Mouse (Mus musculus) neural tube, embryonic 12.5 days (tissue): ENCODE measurements around the gene Ly75. TPM values are rescaled to one million over a fixed set of nuclear protein-coding genes. Genes with fewer than 3 reads are reported as not detected.

ENCODE experiments used
- ATAC-seq: fragments of 200-750 bp; cut with Nextera tagmentation; 2 replicates; pipeline ENCODE4 v1.8.0; 2017; ENCODE audit warnings: low read depth, mild to moderate bottlenecking, moderate TSS enrichment, moderate library complexity; ENCODE audit not compliant: low FRiP score
- H3K27ac ChIP-seq: fragments of 300-500 bp; sonication (generic); 2 replicates; pipeline ENCODE4 v1.5.1; 2016
- H3K27me3 ChIP-seq: fragments of 300-500 bp; sonication (generic); replicated peaks from 2 replicates; pipeline ENCODE4 v1.6.1; 2016; ENCODE audit warnings: mild to moderate bottlenecking
- H3K36me3 ChIP-seq: fragments of 300-500 bp; sonication (generic); 2 replicates; pipeline ENCODE4 v1.6.1; 2016; ENCODE audit warnings: mild to moderate bottlenecking
- H3K4me1 ChIP-seq: fragments of 300-500 bp; sonication (generic); 2 replicates; pipeline ENCODE4 v1.6.1; 2016
- H3K4me2 ChIP-seq: fragments of 300-500 bp; sonication (generic); replicated peaks from 2 replicates; pipeline ENCODE4 v1.6.1; 2016; ENCODE audit warnings: mild to moderate bottlenecking
- H3K4me3 ChIP-seq: fragments of 300-500 bp; sonication (generic); 2 replicates; pipeline ENCODE4 v1.5.1; 2016
- H3K9ac ChIP-seq: fragments of 300-500 bp; sonication (generic); 2 replicates; pipeline ENCODE4 v1.6.1; 2016; ENCODE audit warnings: mild to moderate bottlenecking
- H3K9me3 ChIP-seq: fragments of 300-500 bp; sonication (generic); 2 replicates; pipeline ENCODE4 v1.6.1; 2016; ENCODE audit warnings: mild to moderate bottlenecking
- WGBS: fragments of 180-500 bp; shearing (Covaris S2); methylation state at CpG from one replicate; pipeline ENCODE4 v1.1.7; 2016; 5-methylcytosine and 5-hydroxymethylcytosine counted together
- polyA plus RNA-seq: library from polyadenylated mRNA; unstranded; fragments of >200 nt; fragmentation: Nextera tagmentation; extraction: Ambion mirVana; gene quantifications from 2 replicates; pipeline ENCODE4 v1.2.1, GENCODE M21; 2016

Ly75 gene
- polyA plus RNA-seq = 1.5 and 1.6 TPM in 2 replicates

GRCm38 (mm10) chr2:60382858-60383669, at the start of gene Ly75:
TSS of gene Ly75 (minus strand) at chr2:60383303.
- peak; percentile 99 for ATAC-seq
- Histone ChIP-seq H3K9ac (peak within 1 kb of the TSS; percentile 62), H3K27ac (no peak within 1 kb of the TSS), H3K27me3 (peaks cover 18% of the 10 kb centered on the region), H3K36me3 (no peaks in the 10 kb centered on the region), H3K4me3 (peak within 1 kb of the TSS; percentile 54), H3K4me1 (peaks cover 8% of the 10 kb centered on the region; the same call in 1 of the 2 replicates), H3K4me2 (peak within 1 kb of the TSS; percentile 91), H3K9me3 (no peaks in the 10 kb centered on the region)
- WGBS = 1% methylated on average over 46 of the region's 46 CpGs

- 72% methylated on average over 8 of the region's 8 CpGs for WGBS
- Histone ChIP-seq H3K27me3 (no peaks in the 10 kb centered on the region), H3K36me3 (no peaks in the 10 kb centered on the region), H3K9me3 (no peaks in the 10 kb centered on the region), H3K9ac (no peak overlapping the region), H3K4me1 (no peaks in the 10 kb centered on the region), H3K4me3 (no peak overlapping the region), H3K27ac (no peak overlapping the region), H3K4me2 (no peak overlapping the region)
- ATAC-seq = no peak
Measured at GRCm38 (mm10) chr2:60430315-60431021, 47.4 kb upstream of the Ly75 start.

GRCm38 (mm10) chr2:60418075-60418474, 35.0 kb upstream of the Ly75 start:
- no peaks in the 10 kb centered on the region for H3K36me3 ChIP-seq
- no peak overlapping the region for H3K27ac ChIP-seq
- WGBS = 10% methylated on average over 6 of the region's 6 CpGs
- H3K9me3 ChIP-seq = no peaks in the 10 kb centered on the region
- H3K9ac ChIP-seq = no peak overlapping the region
- no peak overlapping the region for H3K4me3 ChIP-seq
- ATAC-seq = peak; percentile 68
- H3K4me1 ChIP-seq = no peaks in the 10 kb centered on the region
- no peak overlapping the region for H3K4me2 ChIP-seq
- no peaks in the 10 kb centered on the region for H3K27me3 ChIP-seq

DNA sequence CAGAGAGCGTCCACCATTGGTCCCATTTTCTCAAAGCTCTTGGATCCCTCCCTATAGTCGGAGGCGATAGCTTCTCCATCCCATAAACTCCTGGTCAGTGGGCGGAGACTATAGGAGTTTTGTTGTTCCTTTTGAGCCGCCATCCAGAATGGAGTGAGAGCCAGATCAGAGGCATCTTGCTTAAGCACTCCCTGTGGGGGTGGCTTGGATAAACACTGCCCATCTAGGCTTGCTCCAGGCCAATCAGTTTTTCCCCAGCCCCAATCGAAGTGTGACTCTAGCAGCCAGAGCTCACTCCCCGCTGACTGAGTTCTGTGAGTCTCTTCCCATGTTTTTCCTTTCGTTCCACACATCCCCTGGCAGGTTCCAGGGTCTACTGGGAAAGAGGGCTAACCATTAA, 31.2 kb upstream of the Ly75 start:
- no peaks in the 10 kb centered on the region for H3K27me3 ChIP-seq
- H3K4me1 ChIP-seq = no peaks in the 10 kb centered on the region
- no peak overlapping the region for H3K9ac ChIP-seq
- WGBS = 42% methylated on average over 8 of the region's 8 CpGs
- no peak for ATAC-seq
- no peak overlapping the region for H3K27ac ChIP-seq
- no peak overlapping the region for H3K4me2 ChIP-seq
- H3K9me3 ChIP-seq = no peaks in the 10 kb centered on the region
- no peak overlapping the region for H3K4me3 ChIP-seq
- no peaks in the 10 kb centered on the region for H3K36me3 ChIP-seq

DNA sequence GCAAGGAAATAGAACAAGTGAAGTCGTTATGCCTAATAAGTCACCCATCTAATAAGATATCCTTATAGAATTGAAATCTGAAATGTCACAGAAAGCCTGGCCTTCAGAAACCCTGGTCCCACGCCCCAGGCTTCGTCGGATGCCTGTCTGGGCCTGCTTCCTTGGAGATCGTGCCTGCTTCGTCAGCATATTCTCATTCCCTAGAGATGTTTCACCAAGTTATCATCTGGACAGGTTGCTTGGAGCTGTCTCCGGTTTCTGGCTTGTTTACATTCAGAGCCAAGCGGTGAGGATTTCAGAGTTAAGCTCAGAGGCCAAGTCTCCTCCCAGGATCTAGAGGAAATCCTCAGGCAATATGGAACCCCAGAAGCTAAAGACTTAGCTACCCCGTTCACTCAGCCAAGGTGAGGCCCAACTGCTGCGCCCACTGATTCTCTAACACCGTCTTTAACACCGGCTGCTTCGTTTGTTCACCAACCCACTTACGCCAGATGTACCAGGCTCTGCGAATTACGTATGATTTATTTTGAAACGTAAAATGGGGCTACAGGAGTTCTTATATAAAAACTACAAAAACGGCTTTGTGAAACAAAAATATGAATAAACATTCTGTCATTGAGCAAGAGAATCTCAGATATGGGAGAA, 30.0 kb upstream of the Ly75 start:
- Histone ChIP-seq H3K27me3 (no peaks in the 10 kb centered on the region), H3K4me2 (no peak overlapping the region), H3K27ac (no peak overlapping the region), H3K4me3 (no peak overlapping the region), H3K9ac (no peak overlapping the region), H3K4me1 (no peaks in the 10 kb centered on the region), H3K9me3 (no peaks in the 10 kb centered on the region), H3K36me3 (no peaks in the 10 kb centered on the region)
- 90% methylated on average over 18 of the region's 18 CpGs for WGBS
- no peak for ATAC-seq

DNA sequence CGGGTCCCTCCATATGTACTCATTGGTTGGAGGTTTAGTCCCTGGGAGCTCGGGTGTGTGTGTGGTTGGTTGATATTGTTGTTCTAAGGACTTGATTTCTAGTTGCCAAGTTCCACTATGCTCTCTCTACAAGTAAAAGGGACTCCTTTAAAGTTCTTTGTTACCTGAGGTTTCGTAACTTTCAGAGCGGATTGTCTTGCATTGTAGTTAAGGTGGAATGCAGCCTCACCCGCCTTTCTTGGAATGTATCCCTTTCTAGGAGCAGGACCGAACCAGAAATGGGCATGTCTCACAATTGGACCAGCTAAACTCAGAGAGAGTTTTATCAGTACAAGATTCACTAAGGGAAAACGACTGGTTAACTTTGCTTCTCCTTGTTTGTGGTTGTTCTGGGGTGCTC, 28.1 kb upstream of the Ly75 start:
- H3K36me3 ChIP-seq = no peaks in the 10 kb centered on the region
- no peak overlapping the region for H3K27ac ChIP-seq
- no peak overlapping the region for H3K9ac ChIP-seq
- H3K27me3 ChIP-seq = no peaks in the 10 kb centered on the region
- 84% methylated on average over 7 of the region's 7 CpGs for WGBS
- no peak for ATAC-seq
- no peak overlapping the region for H3K4me2 ChIP-seq
- no peaks in the 10 kb centered on the region for H3K9me3 ChIP-seq
- no peak overlapping the region for H3K4me3 ChIP-seq
- H3K4me1 ChIP-seq = no peaks in the 10 kb centered on the region

DNA sequence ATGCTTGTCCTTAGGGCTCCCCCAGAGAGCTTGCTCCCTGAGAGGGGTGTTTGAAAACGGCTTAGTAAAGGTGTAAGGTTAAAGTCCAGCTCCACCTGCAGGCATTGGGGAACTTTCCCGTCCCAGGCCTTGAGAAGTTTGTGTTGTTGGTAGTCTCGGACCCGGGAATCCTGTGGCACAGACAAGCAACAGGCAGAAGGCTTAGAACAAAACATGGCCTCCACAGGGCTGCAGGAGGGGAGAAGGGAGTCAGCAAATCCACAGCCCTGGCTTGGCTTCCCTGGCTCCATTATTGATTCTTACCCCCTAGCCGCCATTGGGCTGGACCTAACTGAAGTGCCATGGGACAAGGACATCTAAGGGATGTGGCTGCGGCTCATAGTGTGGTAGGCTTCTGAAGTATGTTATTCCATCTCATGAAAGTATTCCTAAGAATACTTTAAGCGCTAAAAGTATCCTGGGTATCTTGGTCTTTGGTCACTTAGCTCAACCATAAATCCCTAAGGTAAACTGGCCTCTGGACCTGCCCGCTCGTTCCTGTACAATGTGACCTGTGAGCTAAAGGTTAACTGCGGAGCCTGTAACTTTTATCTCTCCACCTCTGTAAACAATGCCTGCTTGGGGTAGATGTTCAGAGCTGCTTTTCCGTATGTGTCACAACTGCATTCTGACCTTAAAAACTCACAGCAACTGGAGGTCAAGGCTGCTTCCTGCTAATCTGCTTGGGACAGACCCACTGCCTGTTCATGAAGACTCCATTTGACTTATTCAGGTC, 27.1 kb upstream of the Ly75 start:
- Histone ChIP-seq H3K27me3 (no peaks in the 10 kb centered on the region), H3K4me3 (no peak overlapping the region), H3K36me3 (no peaks in the 10 kb centered on the region), H3K9me3 (no peaks in the 10 kb centered on the region), H3K9ac (no peak overlapping the region), H3K4me1 (no peaks in the 10 kb centered on the region), H3K27ac (no peak overlapping the region), H3K4me2 (no peak overlapping the region)
- no peak for ATAC-seq
- WGBS = 78% methylated on average over 11 of the region's 11 CpGs

GRCm38 (mm10) chr2:60409194-60409593, 26.1 kb upstream of the Ly75 start:
- H3K27ac ChIP-seq = no peak overlapping the region

GRCm38 (mm10) chr2:60407387-60407786, 24.3 kb upstream of the Ly75 start:
- no peak overlapping the region for H3K9ac ChIP-seq
- no peaks in the 10 kb centered on the region for H3K4me1 ChIP-seq
- H3K4me3 ChIP-seq = no peak overlapping the region
- WGBS = 88% methylated on average over 2 of the region's 2 CpGs
- no peaks in the 10 kb centered on the region for H3K9me3 ChIP-seq
- no peak overlapping the region for H3K4me2 ChIP-seq
- H3K36me3 ChIP-seq = no peaks in the 10 kb centered on the region
- ATAC-seq = no peak
- no peak overlapping the region for H3K27ac ChIP-seq
- no peaks in the 10 kb centered on the region for H3K27me3 ChIP-seq

More at GRCm38 (mm10) chr2:60409194-60409593, 26.1 kb upstream of the Ly75 start:
- H3K9me3 ChIP-seq = no peaks in the 10 kb centered on the region
- WGBS = 54% methylated on average over 6 of the region's 6 CpGs
- H3K9ac ChIP-seq = no peak overlapping the region
- no peaks in the 10 kb centered on the region for H3K36me3 ChIP-seq
- H3K4me1 ChIP-seq = no peaks in the 10 kb centered on the region
- no peak for ATAC-seq
- no peak overlapping the region for H3K4me2 ChIP-seq
- no peaks in the 10 kb centered on the region for H3K27me3 ChIP-seq
- no peak overlapping the region for H3K4me3 ChIP-seq

- H3K36me3 ChIP-seq = no peaks in the 10 kb centered on the region
- H3K27ac ChIP-seq = no peak overlapping the region
- WGBS = 92% methylated on average over 5 of the region's 5 CpGs
- H3K9ac ChIP-seq = no peak overlapping the region
- no peaks in the 10 kb centered on the region for H3K9me3 ChIP-seq
- no peaks in the 10 kb centered on the region for H3K27me3 ChIP-seq
- H3K4me2 ChIP-seq = no peak overlapping the region
- H3K4me1 ChIP-seq = no peaks in the 10 kb centered on the region
- no peak overlapping the region for H3K4me3 ChIP-seq
- ATAC-seq = no peak
Measured at GRCm38 (mm10) chr2:60405431-60405830, 22.3 kb upstream of the Ly75 start.

- Histone ChIP-seq H3K4me2 (no peak overlapping the region), H3K9ac (no peak overlapping the region), H3K27ac (no peak overlapping the region), H3K4me1 (no peaks in the 10 kb centered on the region), H3K9me3 (no peaks in the 10 kb centered on the region), H3K4me3 (no peak overlapping the region), H3K27me3 (no peaks in the 10 kb centered on the region), H3K36me3 (no peaks in the 10 kb centered on the region)
- ATAC-seq = no peak
- WGBS = 92% methylated on average over 7 of the region's 7 CpGs
Measured at GRCm38 (mm10) chr2:60404763-60405162, 21.7 kb upstream of the Ly75 start.

GRCm38 (mm10) chr2:60401694-60402093, 18.6 kb upstream of the Ly75 start:
- H3K27ac ChIP-seq = no peak overlapping the region
- H3K4me2 ChIP-seq = no peak overlapping the region
- H3K9me3 ChIP-seq = no peaks in the 10 kb centered on the region
- WGBS = 88% methylated on average over 5 of the region's 5 CpGs
- no peak overlapping the region for H3K4me3 ChIP-seq
- no peaks in the 10 kb centered on the region for H3K4me1 ChIP-seq
- no peaks in the 10 kb centered on the region for H3K27me3 ChIP-seq
- no peak for ATAC-seq
- no peaks in the 10 kb centered on the region for H3K36me3 ChIP-seq
- no peak overlapping the region for H3K9ac ChIP-seq
